In the genomic region with DNA sequence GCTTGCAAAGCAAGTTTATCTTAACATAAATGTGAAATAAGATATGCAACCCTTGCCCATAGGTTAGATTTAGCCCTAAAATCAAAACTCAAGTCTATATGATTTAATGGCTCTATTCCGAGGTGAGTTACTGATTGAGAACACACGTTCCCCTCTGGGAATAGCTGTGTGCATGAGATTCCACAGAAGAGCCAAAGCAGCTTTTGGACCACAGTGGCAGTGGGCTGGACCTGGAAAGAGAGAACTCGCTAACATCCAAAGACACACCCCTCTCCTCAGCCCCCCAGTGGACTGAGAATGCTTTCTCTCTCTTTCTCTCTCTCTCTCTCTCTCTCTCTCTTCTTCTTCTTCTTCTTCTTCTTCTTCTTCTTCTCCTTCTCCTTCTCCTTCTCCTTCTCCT, we compare ENCODE assay signal across 10 mouse cellular contexts. TPM values are rescaled to one million over a fixed set of nuclear protein-coding genes. Genes with fewer than 3 reads are reported as not detected.
DNase-seq lines count a peak whose midpoint lies in the region; ATAC-seq and TF ChIP-seq lines count a peak whose summit lies in the region.
"Had no signal": no experiment of that assay in that cellular context is flagged by ENCODE, and none has a peak within 500 bp of the region (broad histone marks: within the 10 kb centered on the region; RNA-seq: fewer than 3 reads in every experiment).

No protein-coding gene starts in this region.

- DNase-seq in heart, adult 18-20 months = peak; percentile 61 to 76
- DNase-seq in heart, embryonic 10.5 days (ENCODE audit: low spot score) = no peak
- DNase-seq in urinary bladder, postnatal 14 days (ENCODE audit: low spot score) = peak; percentile 35
- no peak for DNase-seq in urinary bladder, postnatal 25 days (ENCODE audit: low spot score)
- no peak for DNase-seq in stomach, postnatal 0 days (ENCODE audit: low spot score)
- no peak for DNase-seq in adrenal gland, postnatal 25 days
- DNase-seq: left cerebral cortex, postnatal 4 days had no signal

- H3K27ac ChIP-seq in heart, embryonic 10.5 days = no peak overlapping the region
- H3K27ac ChIP-seq in intestine, embryonic 15.5 days = no peak overlapping the region
- peak overlapping the region; percentile 86 for H3K27ac ChIP-seq in stomach, postnatal 0 days (replicated peaks)
- H3K27ac ChIP-seq: midbrain, embryonic 15.5 days had no signal

- no peak overlapping the region for H3K9ac ChIP-seq in intestine, embryonic 15.5 days
- 0 out of 2 replicates have a peak overlapping the region, but pooled peaks have one; percentile 18 for H3K9ac ChIP-seq in stomach, postnatal 0 days (ENCODE audit: low read length)
- H3K9ac ChIP-seq: midbrain, embryonic 15.5 days had no signal

- no peaks in the 10 kb centered on the region for H3K9me3 ChIP-seq in heart, embryonic 10.5 days
- no peaks in the 10 kb centered on the region for H3K9me3 ChIP-seq in intestine, embryonic 15.5 days
- H3K9me3 ChIP-seq in stomach, postnatal 0 days (ENCODE audit: control insufficient read depth, low read length) = no peaks in the 10 kb centered on the region
- H3K9me3 ChIP-seq: midbrain, embryonic 15.5 days had no signal

- no peak for TF ChIP-seq EP300 in stomach, postnatal 0 days (optimal IDR thresholded peaks at IDR 0.05)

- H3K27me3 ChIP-seq in heart, embryonic 10.5 days (ENCODE audit: insufficient read depth, poor library complexity, severe bottlenecking) = no peaks in the 10 kb centered on the region
- no peaks in the 10 kb centered on the region for H3K27me3 ChIP-seq in intestine, embryonic 15.5 days (replicated peaks)
- H3K27me3 ChIP-seq in stomach, postnatal 0 days (ENCODE audit: control insufficient read depth, insufficient read depth, low read length) = no peaks in the 10 kb centered on the region
- H3K27me3 ChIP-seq: midbrain, embryonic 15.5 days had no signal

- ATAC-seq in intestine, embryonic 15.5 days = no peak
- no peak for ATAC-seq in stomach, postnatal 0 days (ENCODE audit: low FRiP score, low TSS enrichment)
- no peak for ATAC-seq in inflammation-experienced regulatory T-cells, adult 6 months
- ATAC-seq: midbrain, embryonic 15.5 days had no signal

- H3K4me1 ChIP-seq in heart, embryonic 10.5 days = peaks cover 8% of the 10 kb centered on the region
- H3K4me1 ChIP-seq in intestine, embryonic 15.5 days (replicated peaks) = peaks cover 4% of the 10 kb centered on the region
- no peaks in the 10 kb centered on the region for H3K4me1 ChIP-seq in stomach, postnatal 0 days (replicated peaks; ENCODE audit: control insufficient read depth, insufficient read depth)
- H3K4me1 ChIP-seq: midbrain, embryonic 15.5 days had no signal

- H3K4me3 ChIP-seq in heart, embryonic 10.5 days = no peak overlapping the region
- peak overlapping the region; percentile 34 for H3K4me3 ChIP-seq in intestine, embryonic 15.5 days (replicated peaks)
- peak overlapping the region; percentile 41 for H3K4me3 ChIP-seq in stomach, postnatal 0 days (ENCODE audit: low read depth, low read length)
- H3K4me3 ChIP-seq: midbrain, embryonic 15.5 days had no signal

- 75% methylated on average over 3 of the region's 3 CpGs for WGBS in heart, embryonic 10.5 days
- 34% methylated on average over 3 of the region's 3 CpGs for WGBS in intestine, embryonic 15.5 days
- WGBS in stomach, postnatal 0 days = 41% methylated on average over 3 of the region's 3 CpGs

- H3K4me2 ChIP-seq in intestine, embryonic 15.5 days (replicated peaks) = peak overlapping the region; percentile 52
- peak overlapping the region; percentile 50 for H3K4me2 ChIP-seq in stomach, postnatal 0 days (replicated peaks; ENCODE audit: low read depth)
- H3K4me2 ChIP-seq: midbrain, embryonic 15.5 days had no signal

- H3K36me3 ChIP-seq in heart, embryonic 10.5 days = no peaks in the 10 kb centered on the region
- H3K36me3 ChIP-seq in intestine, embryonic 15.5 days = no peaks in the 10 kb centered on the region
- H3K36me3 ChIP-seq in stomach, postnatal 0 days (ENCODE audit: control insufficient read depth, insufficient read depth, low read length) = no peaks in the 10 kb centered on the region
- H3K36me3 ChIP-seq: midbrain, embryonic 15.5 days had no signal

- no peak for TF ChIP-seq CTCF in stomach, postnatal 0 days (IDR thresholded peaks at IDR 0.05; ENCODE audit: low read depth)

RNA-seq across cellular contexts. Expression of gene Lrrc17, which starts 1.5 kb away (rescaled TPM):
- total RNA-seq in heart, adult 18-20 months (2021) = 1 to 10 TPM; 2.0 to 2.8 TPM
- 3.0 and 9.9 TPM in 2 replicates for polyA plus RNA-seq in heart, embryonic 10.5 days (2016; fragmentation: Nextera tagmentation; extraction: Ambion mirVana)
- 38.2 and 43.3 TPM in 2 replicates for polyA plus RNA-seq in intestine, embryonic 15.5 days (2015; fragmentation: Nextera tagmentation; extraction: Ambion mirVana)
- 18.5 and 20.2 TPM in 2 replicates for polyA plus RNA-seq in stomach, postnatal 0 days (2015; fragmentation: Nextera tagmentation; extraction: Ambion mirVana)
- total RNA-seq in adrenal gland, postnatal 25 days (2021) = 0.57 and 1.1 TPM in 2 replicates
- polyA plus RNA-seq in inflammation-experienced regulatory T-cells, adult 6 months (2017; shearing (Covaris generic)) = not detected

Comparison
In these comparisons a context has a peak if more than half of its experiments do, and no peak if none do; other contexts are left out.
1. DNase-seq: peak in heart, adult 18-20 months (2 of 2) and urinary bladder, postnatal 14 days (single experiment); none in heart, embryonic 10.5 days (single experiment), urinary bladder, postnatal 25 days (single experiment), stomach, postnatal 0 days (single experiment) and adrenal gland, postnatal 25 days (single experiment).